Mouse (Mus musculus): ENCODE measurements at regions not wholly inside any gene's neighbourhood (a gene's known extent, or its start where the extent isn't known, plus 50 kb on each side); places are given as distances from the start of the nearest gene placed in this dataset.
A peak's percentile ranks its signal among the peaks of the same experiment; 100 is the strongest.
"Not testable (repeated sequence)": the region's sequence is repeated elsewhere in the genome, so short reads cannot be mapped to it uniquely, and the experiment has no call there.

DNA sequence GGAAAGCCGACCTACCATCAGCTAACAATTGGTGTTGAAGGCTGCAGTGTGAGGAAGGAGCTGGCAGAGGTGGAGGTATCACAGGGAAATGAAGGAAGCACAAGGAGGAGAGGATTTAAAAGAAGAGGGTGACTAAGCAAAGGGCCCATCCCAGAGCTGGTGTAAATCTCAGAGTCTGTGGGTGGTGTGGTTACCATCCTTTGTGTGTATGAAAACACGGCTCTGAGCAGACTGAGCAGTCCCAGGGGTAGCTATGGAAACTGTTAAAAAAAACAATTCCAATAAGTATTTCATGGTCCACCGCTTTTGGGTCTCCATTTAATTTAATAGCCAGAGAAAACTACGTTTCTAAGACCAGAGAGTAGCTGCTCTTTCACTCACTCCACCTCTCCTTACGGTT is 123.3 kb downstream of the Gm11077 start:
- Histone ChIP-seq H3K36me3 (ENCODE audit: insufficient read depth) (no peaks in the 10 kb centered on the region), H3K4me3 (ENCODE audit: low read depth, low read length) (no peak overlapping the region), H3K9me3 (ENCODE audit: low read depth, low read length) (no peaks in the 10 kb centered on the region), H3K27me3 (ENCODE audit: insufficient read depth, low read length) (no peaks in the 10 kb centered on the region), H3K4me1 (ENCODE audit: insufficient read depth) (peaks cover 5% of the 10 kb centered on the region; the same call in 1 of the 2 replicates), H3K4me2 (no peak overlapping the region), H3K9ac (no peak overlapping the region), H3K27ac (ENCODE audit: low read depth) (no peak overlapping the region)
- DNase-seq: no peak
- no peak for TF ChIP-seq CTCF (IDR thresholded peaks at IDR 0.05; ENCODE audit: low read depth)
- no peak for ATAC-seq (ENCODE audit: insufficient read depth)
- 86% methylated on average over 5 of the region's 5 CpGs for WGBS

DNA sequence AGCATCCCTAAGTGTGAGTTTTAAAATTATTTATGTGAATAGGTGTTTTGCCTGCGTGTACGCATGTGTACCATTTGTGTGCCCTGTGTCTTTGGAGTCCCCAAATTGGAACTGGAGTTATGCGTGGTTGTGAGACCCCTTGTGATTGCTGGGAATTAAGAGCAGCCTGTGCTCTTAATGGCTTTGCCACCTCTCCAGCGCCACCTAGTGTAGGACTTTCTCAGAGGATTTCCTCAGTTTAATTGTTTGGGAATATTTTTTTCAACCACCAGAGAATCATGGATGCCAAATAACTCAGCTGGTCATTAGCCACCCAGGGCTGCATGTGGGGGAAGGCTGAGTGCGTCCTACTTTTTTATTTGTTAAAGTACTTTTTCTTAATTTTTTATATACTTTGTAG is 124.4 kb downstream of the Gm11077 start:
- DNase-seq (peak; percentile 93), ATAC-seq (ENCODE audit: insufficient read depth) (peak; percentile 27; the same call in 1 of the 2 replicates)
- TF ChIP-seq CTCF (IDR thresholded peaks at IDR 0.05; ENCODE audit: low read depth): peak; percentile 73
- H3K27me3 ChIP-seq (ENCODE audit: insufficient read depth, low read length): no peaks in the 10 kb centered on the region
- H3K27ac ChIP-seq (ENCODE audit: low read depth): no peak overlapping the region
- 47% methylated on average over 5 of the region's 5 CpGs for WGBS
- no peak overlapping the region for H3K4me2 ChIP-seq
- H3K4me1 ChIP-seq (ENCODE audit: insufficient read depth): peaks cover 5% of the 10 kb centered on the region; the same call in 1 of the 2 replicates
- no peaks in the 10 kb centered on the region for H3K9me3 ChIP-seq (ENCODE audit: low read depth, low read length)
- H3K9ac ChIP-seq: no peak overlapping the region
- no peak overlapping the region for H3K4me3 ChIP-seq (ENCODE audit: low read depth, low read length)
- no peaks in the 10 kb centered on the region for H3K36me3 ChIP-seq (ENCODE audit: insufficient read depth)

DNA sequence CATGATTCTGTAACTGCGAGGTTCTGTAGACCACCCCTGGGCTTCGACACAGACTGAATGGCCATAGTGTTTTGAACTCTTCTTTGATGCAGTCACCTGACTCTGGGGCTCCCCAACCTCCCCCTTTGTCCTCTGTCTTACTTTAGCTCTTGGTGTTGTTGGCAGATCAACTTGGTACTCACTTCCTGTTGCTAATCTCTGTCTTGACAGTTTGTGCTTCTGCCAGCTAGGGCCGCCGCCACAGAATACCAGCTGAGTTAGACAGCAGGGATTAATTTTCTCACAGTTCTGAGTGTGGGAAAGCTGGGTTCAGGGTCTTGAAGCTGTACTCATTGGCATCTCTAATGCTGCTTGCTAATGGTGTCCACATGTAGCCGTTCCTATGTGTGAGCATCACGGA is 125.6 kb downstream of the Gm11077 start:
- TF ChIP-seq CTCF (IDR thresholded peaks at IDR 0.05; ENCODE audit: low read depth): no peak
- Histone ChIP-seq H3K27ac (ENCODE audit: low read depth) (no peak overlapping the region), H3K27me3 (ENCODE audit: insufficient read depth, low read length) (no peaks in the 10 kb centered on the region), H3K4me2 (no peak overlapping the region), H3K4me1 (ENCODE audit: insufficient read depth) (peaks cover 5% of the 10 kb centered on the region; the same call in 1 of the 2 replicates), H3K9me3 (ENCODE audit: low read depth, low read length) (no peaks in the 10 kb centered on the region), H3K9ac (no peak overlapping the region), H3K4me3 (ENCODE audit: low read depth, low read length) (no peak overlapping the region), H3K36me3 (ENCODE audit: insufficient read depth) (no peaks in the 10 kb centered on the region)
- ATAC-seq (ENCODE audit: insufficient read depth) (no peak), DNase-seq (no peak)
- 73% methylated on average over 6 of the region's 6 CpGs for WGBS

DNA sequence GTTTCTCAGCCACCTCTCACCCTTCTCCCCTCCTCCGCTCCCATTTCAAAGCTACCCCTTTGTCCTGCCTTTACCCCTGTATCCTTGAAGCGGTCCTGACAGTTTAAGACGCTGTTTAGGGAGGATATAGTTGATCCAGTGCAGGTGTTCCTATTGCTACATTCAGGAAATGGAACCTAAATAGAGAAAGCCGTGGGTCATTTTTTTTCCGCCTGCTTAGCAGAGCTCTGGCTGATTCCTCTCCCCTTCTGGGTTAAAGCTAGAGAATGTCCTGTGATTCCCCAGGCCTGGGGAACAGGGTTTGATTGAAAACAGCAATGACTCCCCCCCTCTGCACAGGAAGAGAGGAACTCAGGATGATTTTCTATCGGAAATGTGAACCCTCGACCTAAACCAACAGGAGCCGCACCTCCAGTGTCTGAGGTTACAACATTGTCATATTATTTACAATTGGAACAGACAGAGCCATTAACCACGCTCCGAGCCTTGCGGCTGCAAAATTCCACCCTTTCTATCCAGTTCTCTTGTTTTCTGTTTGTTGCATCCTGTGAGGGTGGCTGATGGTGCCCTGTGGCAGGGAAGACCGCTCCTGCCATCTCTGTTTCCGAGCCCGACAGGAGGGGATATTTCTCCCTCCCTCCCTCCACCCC is 127.5 kb downstream of the Gm11077 start:
- peaks cover 5% of the 10 kb centered on the region; the same call in 1 of the 2 replicates for H3K4me1 ChIP-seq (ENCODE audit: insufficient read depth)
- peak overlapping the region; percentile 62 for H3K4me2 ChIP-seq
- no peaks in the 10 kb centered on the region for H3K27me3 ChIP-seq (ENCODE audit: insufficient read depth, low read length)
- no peak overlapping the region for H3K27ac ChIP-seq (ENCODE audit: low read depth)
- peak overlapping the region; percentile 10; the same call in 1 of the 2 replicates for H3K9ac ChIP-seq
- DNase-seq (peak; percentile 35), ATAC-seq (ENCODE audit: insufficient read depth) (0 out of 2 replicates have a peak, but pooled peaks have one; percentile 42)
- WGBS: 14% methylated on average over 14 of the region's 14 CpGs
- H3K9me3 ChIP-seq (ENCODE audit: low read depth, low read length): no peaks in the 10 kb centered on the region
- no peaks in the 10 kb centered on the region for H3K36me3 ChIP-seq (ENCODE audit: insufficient read depth)
- no peak for TF ChIP-seq CTCF (IDR thresholded peaks at IDR 0.05; ENCODE audit: low read depth)
- peak overlapping the region; percentile 26 for H3K4me3 ChIP-seq (ENCODE audit: low read depth, low read length)

DNA sequence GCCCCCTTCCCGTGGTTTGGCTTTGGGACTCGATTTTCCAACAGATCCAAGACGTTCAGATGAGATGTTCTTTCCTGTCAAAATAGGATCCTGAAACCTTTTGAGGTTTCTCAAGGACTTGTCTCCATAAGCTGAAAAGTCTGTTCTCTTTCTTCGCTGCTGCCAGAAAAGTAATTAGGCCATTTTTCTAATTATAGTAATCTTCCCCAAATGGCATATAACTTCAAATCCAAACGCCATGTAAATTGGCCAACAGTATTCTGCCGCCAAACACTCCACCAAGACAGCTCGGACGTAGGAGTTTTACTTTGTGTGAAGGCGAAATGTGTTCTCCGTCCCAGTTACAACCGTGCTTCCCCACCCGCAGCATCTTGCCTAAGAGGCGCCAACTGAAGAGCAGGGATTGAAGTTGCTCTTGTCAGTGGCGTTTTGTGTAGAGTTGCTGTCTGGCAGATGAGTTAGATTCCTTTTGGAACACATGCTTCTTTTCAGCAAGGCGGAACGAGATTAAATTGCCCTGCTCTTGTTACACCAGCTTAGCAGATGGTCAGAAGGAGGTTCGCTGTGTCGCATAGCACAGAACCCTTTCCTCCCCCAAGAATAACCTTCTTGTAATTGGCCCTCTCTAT is 128.1 kb downstream of the Gm11077 start:
- no peaks in the 10 kb centered on the region for H3K9me3 ChIP-seq (ENCODE audit: low read depth, low read length)
- peak overlapping the region; percentile 62 for H3K4me2 ChIP-seq
- H3K27ac ChIP-seq (ENCODE audit: low read depth): no peak overlapping the region
- H3K4me1 ChIP-seq (ENCODE audit: insufficient read depth): peaks cover 5% of the 10 kb centered on the region; the same call in 1 of the 2 replicates
- peak; percentile 57 for ATAC-seq (ENCODE audit: insufficient read depth)
- no peaks in the 10 kb centered on the region for H3K36me3 ChIP-seq (ENCODE audit: insufficient read depth)
- H3K27me3 ChIP-seq (ENCODE audit: insufficient read depth, low read length): no peaks in the 10 kb centered on the region
- 0 out of 2 replicates have a peak overlapping the region, but pooled peaks have one; percentile 10 for H3K9ac ChIP-seq
- H3K4me3 ChIP-seq (ENCODE audit: low read depth, low read length): peak overlapping the region; percentile 26
- peak; percentile 71 for DNase-seq
- WGBS: 18% methylated on average over 18 of the region's 18 CpGs
- TF ChIP-seq CTCF (IDR thresholded peaks at IDR 0.05; ENCODE audit: low read depth): no peak

DNA sequence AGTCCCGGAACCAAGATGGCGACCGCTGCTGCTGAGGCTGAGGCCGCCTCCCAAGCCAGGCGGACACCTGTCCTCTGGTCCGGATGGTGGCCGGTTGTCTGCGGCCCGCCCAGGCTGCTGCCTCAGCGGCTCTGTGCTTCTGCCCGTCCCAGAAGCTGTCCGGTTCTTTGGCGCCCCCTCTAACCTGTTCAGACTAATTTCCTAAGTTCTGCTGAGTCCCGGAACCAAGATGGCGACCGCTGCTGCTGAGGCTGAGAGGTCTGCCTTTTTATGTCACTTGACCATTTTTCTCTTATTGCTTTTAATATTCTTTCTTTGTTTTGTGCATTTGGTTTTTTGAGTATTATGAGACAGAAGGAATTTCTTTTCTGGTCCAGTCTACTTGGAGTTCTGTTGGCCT is 140.4 kb downstream of the Gm11077 start:
- H3K27ac ChIP-seq (ENCODE audit: low read depth); H3K4me1 ChIP-seq (ENCODE audit: insufficient read depth); H3K4me3 ChIP-seq (ENCODE audit: low read depth, low read length); H3K9me3 ChIP-seq (ENCODE audit: low read depth, low read length); H3K4me2 ChIP-seq; H3K27me3 ChIP-seq (ENCODE audit: insufficient read depth, low read length); DNase-seq; H3K36me3 ChIP-seq (ENCODE audit: insufficient read depth); H3K9ac ChIP-seq; ATAC-seq (ENCODE audit: insufficient read depth): not testable (repeated sequence)
- 89% methylated on average over 7 of the region's 16 CpGs for WGBS

DNA sequence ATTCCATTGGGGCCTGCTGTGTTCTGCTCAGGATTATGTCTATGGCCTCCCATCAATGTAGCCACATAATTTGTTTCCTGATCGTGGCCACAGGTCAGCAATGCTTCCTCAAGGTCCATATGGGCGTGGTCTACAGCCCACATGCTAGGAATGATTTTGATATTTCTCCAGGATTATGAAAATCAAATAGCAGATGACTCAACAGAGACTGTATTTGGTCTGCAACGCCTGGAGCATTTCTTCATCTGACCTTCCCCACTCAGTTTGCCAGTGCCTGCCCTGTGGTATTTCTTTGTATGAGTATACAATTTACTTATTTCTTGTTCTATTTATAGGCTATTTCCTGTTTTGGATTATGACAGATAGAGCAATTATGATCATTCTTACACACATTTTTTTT is 145.7 kb downstream of the Gm11077 start:
- ATAC-seq (ENCODE audit: insufficient read depth) (no peak), DNase-seq (no peak)
- Histone ChIP-seq H3K27ac (ENCODE audit: low read depth) (no peak overlapping the region), H3K4me2 (no peak overlapping the region), H3K36me3 (ENCODE audit: insufficient read depth) (no peaks in the 10 kb centered on the region), H3K9me3 (ENCODE audit: low read depth, low read length) (no peaks in the 10 kb centered on the region), H3K4me1 (ENCODE audit: insufficient read depth) (no peaks in the 10 kb centered on the region), H3K27me3 (ENCODE audit: insufficient read depth, low read length) (no peaks in the 10 kb centered on the region), H3K4me3 (ENCODE audit: low read depth, low read length) (no peak overlapping the region), H3K9ac (no peak overlapping the region)
- TF ChIP-seq CTCF (IDR thresholded peaks at IDR 0.05; ENCODE audit: low read depth): no peak
- WGBS: 63% methylated on average over 3 of the region's 3 CpGs

Data from lung, embryonic 14.5 days (tissue).